Mouse (Mus musculus) cortical plate, adult 2 months (tissue): ENCODE measurements at regions not wholly inside any gene's neighbourhood (a gene's known extent, or its start where the extent isn't known, plus 50 kb on each side); places are given as distances from the start of the nearest gene placed in this dataset.

ENCODE experiments used
- CTCF ChIP-seq: fragments of 200-500 bp; IDR thresholded peaks from 2 replicates; pipeline ENCODE4 v1.5.1; 2011; ENCODE audit warnings: mild to moderate bottlenecking, control low read depth, low read length; ENCODE audit not compliant: insufficient read depth; ENCODE audit errors: extremely low read depth
- POLR2A ChIP-seq: fragments of 200-500 bp; IDR thresholded peaks from 2 replicates; pipeline ENCODE4 v1.6.1; 2011; ENCODE audit warnings: mild to moderate bottlenecking, low read length, control low read depth; ENCODE audit not compliant: insufficient read depth; ENCODE audit errors: extremely low read depth

- TF ChIP-seq POLR2A = no peak
- TF ChIP-seq CTCF = no peak
Measured at GRCm38 (mm10) chr8:102471352-102471751, 314.1 kb downstream of the Cdh11 start.
